Mouse (Mus musculus): ENCODE data around the gene Aass. TPM values are rescaled to one million over a fixed set of nuclear protein-coding genes. Genes with fewer than 3 reads are reported as not detected.
A peak's percentile ranks its signal among the peaks of the same experiment; 100 is the strongest.
"Not testable (repeated sequence)": the region's sequence is repeated elsewhere in the genome, so short reads cannot be mapped to it uniquely, and the experiment has no call there.

Aass gene
- not detected in 2 replicates for total RNA-seq (2017)

- ATAC-seq (ENCODE audit: extremely low read depth, insufficient number of reproducible peaks, low FRiP score, poor library complexity, severe bottlenecking) = no peak
These were observed at the start of gene Aass for GRCm38 (mm10) chr6:23132573-23133181. TSS of gene Aass (minus strand) at chr6:23132986.

- ATAC-seq (ENCODE audit: extremely low read depth, insufficient number of reproducible peaks, low FRiP score, poor library complexity, severe bottlenecking) = no peak
These were observed 47.3 kb upstream of the Aass start for GRCm38 (mm10) chr6:23180096-23180495.

GRCm38 (mm10) chr6:23163824-23164223 lies 31.0 kb upstream of the Aass start:
- not testable (repeated sequence) for ATAC-seq (ENCODE audit: extremely low read depth, insufficient number of reproducible peaks, low FRiP score, poor library complexity, severe bottlenecking)

- 0 out of 2 replicates have a peak, but pooled peaks have one; percentile 13 for ATAC-seq (ENCODE audit: extremely low read depth, insufficient number of reproducible peaks, low FRiP score, poor library complexity, severe bottlenecking)
These were observed 23.6 kb upstream of the Aass start for GRCm38 (mm10) chr6:23156357-23156756.

GRCm38 (mm10) chr6:23153112-23153511 lies 20.3 kb upstream of the Aass start:
- ATAC-seq (ENCODE audit: extremely low read depth, insufficient number of reproducible peaks, low FRiP score, poor library complexity, severe bottlenecking) = no peak

GRCm38 (mm10) chr6:23147221-23147620 lies 14.4 kb upstream of the Aass start:
- no peak for ATAC-seq (ENCODE audit: extremely low read depth, insufficient number of reproducible peaks, low FRiP score, poor library complexity, severe bottlenecking)

- ATAC-seq (ENCODE audit: extremely low read depth, insufficient number of reproducible peaks, low FRiP score, poor library complexity, severe bottlenecking) = no peak
These were observed 11.2 kb upstream of the Aass start for GRCm38 (mm10) chr6:23143980-23144379.

GRCm38 (mm10) chr6:23131015-23131414 lies 1.8 kb downstream of the Aass start:
- no peak for ATAC-seq (ENCODE audit: extremely low read depth, insufficient number of reproducible peaks, low FRiP score, poor library complexity, severe bottlenecking)

- no peak for ATAC-seq (ENCODE audit: extremely low read depth, insufficient number of reproducible peaks, low FRiP score, poor library complexity, severe bottlenecking)
These were observed 3.6 kb downstream of the Aass start for GRCm38 (mm10) chr6:23129201-23129600.

- no peak for ATAC-seq (ENCODE audit: extremely low read depth, insufficient number of reproducible peaks, low FRiP score, poor library complexity, severe bottlenecking)
These were observed 6.1 kb downstream of the Aass start for GRCm38 (mm10) chr6:23126706-23127105.

GRCm38 (mm10) chr6:23125831-23126230 lies 7.0 kb downstream of the Aass start:
- no peak for ATAC-seq (ENCODE audit: extremely low read depth, insufficient number of reproducible peaks, low FRiP score, poor library complexity, severe bottlenecking)

- no peak for ATAC-seq (ENCODE audit: extremely low read depth, insufficient number of reproducible peaks, low FRiP score, poor library complexity, severe bottlenecking)
These were observed 8.0 kb downstream of the Aass start for GRCm38 (mm10) chr6:23124823-23125222.

GRCm38 (mm10) chr6:23122934-23123333 lies 9.9 kb downstream of the Aass start:
- no peak for ATAC-seq (ENCODE audit: extremely low read depth, insufficient number of reproducible peaks, low FRiP score, poor library complexity, severe bottlenecking)

GRCm38 (mm10) chr6:23114781-23115180 lies 18.0 kb downstream of the Aass start:
- no peak for ATAC-seq (ENCODE audit: extremely low read depth, insufficient number of reproducible peaks, low FRiP score, poor library complexity, severe bottlenecking)

GRCm38 (mm10) chr6:23107069-23107468 lies 25.7 kb downstream of the Aass start:
- ATAC-seq (ENCODE audit: extremely low read depth, insufficient number of reproducible peaks, low FRiP score, poor library complexity, severe bottlenecking) = no peak

- no peak for ATAC-seq (ENCODE audit: extremely low read depth, insufficient number of reproducible peaks, low FRiP score, poor library complexity, severe bottlenecking)
These were observed 26.4 kb downstream of the Aass start for GRCm38 (mm10) chr6:23106373-23106772.

- not testable (repeated sequence) for ATAC-seq (ENCODE audit: extremely low read depth, insufficient number of reproducible peaks, low FRiP score, poor library complexity, severe bottlenecking)
These were observed 42.3 kb downstream of the Aass start for GRCm38 (mm10) chr6:23090346-23091055.

- not testable (repeated sequence) for ATAC-seq (ENCODE audit: extremely low read depth, insufficient number of reproducible peaks, low FRiP score, poor library complexity, severe bottlenecking)
These were observed 43.5 kb downstream of the Aass start for GRCm38 (mm10) chr6:23089292-23089691.

GRCm38 (mm10) chr6:23084587-23085421 lies 48.0 kb downstream of the Aass start:
- no peak for ATAC-seq (ENCODE audit: extremely low read depth, insufficient number of reproducible peaks, low FRiP score, poor library complexity, severe bottlenecking)
